Mouse (Mus musculus) left cerebral cortex, adult 9 months (tissue): ENCODE measurements around the gene Chpf2.

ENCODE experiments used
- DNase-seq, 2 experiments: peaks; one replicate each; pipeline ENCODE4 v3.0.0; 2022; ENCODE audit warnings: low spot score in 2 of 2

Gene Chpf2

DNA sequence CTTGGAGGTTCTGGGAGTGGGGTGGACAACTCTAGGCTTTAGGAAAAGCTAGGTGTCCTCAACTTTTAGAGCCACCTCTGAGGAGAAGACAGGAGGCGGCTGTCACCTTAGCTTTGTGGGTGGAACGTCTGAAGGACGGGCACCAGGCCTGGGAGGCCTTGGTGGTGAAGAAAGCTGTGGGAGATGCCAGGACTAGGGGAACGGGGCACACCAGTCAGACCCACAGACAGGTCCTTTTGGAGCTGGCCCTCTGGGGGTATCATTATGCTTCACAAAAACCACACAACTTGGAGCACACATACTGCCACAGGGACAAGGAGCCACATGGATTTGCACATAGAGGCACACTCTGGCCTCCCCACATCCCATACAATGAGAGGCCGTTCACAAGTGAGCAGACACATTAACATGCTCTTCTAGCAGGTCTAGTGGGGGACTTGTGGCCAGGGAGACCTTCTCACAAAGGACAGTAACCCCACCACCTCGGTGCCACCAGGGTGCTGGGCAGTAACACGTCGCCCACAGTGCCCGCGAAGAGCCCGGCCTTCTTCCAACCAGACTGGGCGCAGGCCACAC, 17.6 kb downstream of the Chpf2 start:
- no peak for DNase-seq

DNA sequence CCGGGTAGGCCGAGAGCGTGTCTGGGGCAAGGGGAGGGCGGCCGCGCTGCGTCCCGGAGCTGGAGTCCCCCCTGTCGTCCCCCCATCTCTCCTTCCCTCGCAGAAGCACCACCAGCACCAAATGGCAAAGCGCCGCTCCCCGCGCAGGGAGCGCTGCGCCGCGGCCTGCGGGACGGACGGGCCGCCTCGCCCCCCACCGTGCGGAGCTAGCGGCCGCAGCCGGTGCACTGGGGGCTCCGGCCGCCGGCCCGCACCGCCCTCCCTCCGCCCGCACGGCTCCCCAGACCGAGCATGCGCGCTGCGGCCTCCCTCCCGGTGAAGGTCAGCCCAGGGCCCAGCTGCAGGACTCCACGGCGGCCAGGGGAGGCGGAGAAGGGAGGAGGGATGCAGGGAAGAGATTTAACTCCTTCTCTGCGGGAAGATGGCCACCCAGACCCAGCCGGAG, 18.1 kb downstream of the Chpf2 start:
- DNase-seq = peak in 1 of 2 experiments; percentile 73

DNA sequence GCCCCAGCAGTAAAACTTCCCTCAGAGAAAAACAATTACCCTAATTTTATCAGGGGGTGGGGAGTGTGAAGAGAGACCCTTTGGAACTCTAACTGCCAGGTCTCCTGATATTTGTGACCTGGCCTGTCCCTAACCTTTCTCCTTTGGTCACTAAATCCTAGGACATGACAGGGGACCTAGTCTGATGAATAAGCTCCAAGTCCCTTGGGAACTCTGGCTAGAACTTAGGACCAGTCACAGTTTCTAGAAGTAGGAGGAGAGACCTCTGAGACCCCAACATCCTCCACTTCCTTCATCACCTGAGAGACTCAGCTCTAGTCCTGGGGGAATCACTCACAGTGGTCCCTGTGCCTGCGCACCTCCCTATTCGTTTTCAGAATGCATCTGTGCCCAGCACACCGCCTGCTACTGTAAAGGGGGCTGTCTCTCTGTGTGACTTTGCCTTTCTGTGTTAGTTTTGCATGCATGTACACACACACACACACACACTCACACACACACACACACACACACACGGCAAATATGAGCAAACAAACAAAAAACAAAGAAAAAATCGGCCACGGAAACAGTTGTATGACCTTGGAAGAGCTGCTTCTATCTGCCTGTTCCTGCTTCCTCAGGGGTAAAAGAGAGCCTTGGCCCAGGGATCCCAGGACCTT, 18.9 kb downstream of the Chpf2 start:
- no peak for DNase-seq

DNA sequence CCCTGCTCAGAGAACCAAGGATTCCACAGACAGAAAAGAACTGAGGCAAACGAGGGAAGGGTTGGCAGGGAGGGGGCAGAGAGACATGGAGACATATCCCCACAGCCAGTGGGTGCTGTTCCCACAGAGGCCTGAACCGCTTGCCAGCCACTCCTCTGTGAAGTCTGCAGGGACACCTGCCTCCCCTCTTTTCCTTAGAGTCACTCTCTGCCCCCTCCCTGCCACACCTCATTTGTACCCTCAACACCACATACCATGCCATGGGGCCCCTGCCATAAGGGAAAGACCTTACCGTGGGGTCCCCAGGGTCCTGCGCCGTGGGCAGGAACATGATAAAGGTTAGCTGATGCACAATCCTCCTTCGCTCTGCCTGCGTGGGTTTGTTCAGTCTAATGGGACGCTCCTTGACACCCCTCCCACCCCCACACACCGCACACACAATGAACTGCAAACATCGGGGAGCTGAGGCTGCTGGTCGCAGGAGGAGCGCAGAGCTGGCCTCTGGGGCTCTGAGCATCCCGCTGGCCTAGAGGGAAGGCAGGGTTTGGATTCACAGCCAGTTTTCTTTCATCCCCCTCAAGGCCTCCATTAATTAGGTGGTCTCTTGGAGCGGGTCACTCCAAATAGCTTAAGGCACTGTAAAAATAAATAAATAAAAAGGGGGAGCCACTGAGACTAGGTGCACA, 19.6 kb downstream of the Chpf2 start:
- DNase-seq = no peak

DNA sequence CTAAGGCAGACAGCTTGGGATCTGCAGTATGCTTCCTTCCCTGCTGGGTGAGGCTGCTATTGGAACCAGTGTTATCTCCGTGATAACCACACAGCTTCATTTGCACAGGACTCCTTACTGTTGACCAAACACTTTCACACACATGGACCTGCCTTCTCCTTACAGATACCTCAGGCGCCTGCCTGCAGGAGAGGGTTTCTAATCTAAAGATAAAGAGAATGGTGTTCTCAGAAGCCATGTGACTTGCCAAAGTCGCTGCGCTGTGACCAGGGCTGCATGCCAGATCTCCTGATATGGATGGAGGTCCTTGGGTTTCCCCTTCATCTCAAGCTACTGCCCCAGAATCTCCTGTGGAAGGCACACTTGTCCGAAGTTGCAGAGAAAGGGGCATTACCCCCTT, 22.8 kb downstream of the Chpf2 start:
- no peak for DNase-seq

DNA sequence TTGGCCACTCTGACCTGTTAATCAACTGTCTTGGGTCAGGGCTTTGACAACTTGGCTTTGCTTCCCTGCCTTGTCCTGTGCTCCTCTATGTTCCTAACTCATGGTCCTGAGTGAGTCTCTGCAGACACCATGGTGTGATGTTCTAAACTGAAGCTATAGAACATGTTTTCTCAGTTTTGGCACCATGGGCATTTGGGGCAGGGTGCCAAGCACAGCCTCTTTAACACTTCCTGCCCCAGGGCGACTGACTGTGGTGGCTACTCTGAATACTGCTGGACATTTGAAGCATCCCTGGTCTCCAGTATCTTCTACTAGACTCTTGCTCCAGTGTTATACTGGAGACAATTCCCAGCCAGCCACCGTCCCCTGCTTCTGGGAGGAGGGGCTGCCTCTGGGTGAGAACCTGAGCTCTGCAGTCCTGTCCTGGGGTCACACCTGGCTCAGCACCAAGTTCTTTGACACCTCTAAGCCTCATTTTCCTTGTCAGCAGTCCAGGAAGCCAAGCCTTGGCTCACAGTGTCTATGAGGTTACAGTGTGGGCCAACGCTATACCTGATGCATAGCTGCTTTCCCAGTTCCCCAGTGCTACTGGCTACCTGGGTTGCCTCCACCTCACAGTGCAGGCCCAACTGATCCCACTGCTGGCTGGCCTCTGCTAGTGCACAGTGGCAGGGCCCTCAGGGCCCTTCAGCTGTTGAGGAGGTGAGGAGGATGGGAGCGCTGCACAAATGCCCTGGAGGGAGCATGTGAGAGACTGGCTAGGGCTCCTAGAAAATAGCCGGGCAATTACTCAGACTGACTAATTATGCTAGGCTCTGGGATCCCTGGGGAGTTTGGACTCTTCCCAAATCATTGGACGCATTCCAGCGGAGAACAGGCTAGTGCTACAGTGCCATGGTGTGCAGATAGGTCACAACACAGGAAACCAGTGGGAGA, 25.1 kb downstream of the Chpf2 start:
- peak in 1 of 2 experiments; percentile 72 for DNase-seq

DNA sequence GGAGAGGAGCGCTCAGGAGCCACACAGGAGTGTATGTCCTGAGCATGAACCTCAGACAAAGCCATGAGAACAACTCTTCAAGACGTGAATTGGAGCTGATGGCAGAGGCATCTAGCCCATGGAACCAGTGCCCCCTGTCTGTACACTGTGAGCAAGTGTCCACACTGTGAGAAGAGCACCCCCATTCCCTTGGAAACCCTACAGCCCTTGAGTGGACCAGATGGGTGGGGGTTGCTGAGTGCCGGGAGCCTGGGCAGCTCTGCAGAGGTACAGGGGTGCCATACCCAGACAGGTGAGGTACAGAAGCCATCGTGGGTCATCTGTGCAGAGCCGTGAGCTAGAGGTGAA, 25.7 kb downstream of the Chpf2 start:
- no peak for DNase-seq

DNA sequence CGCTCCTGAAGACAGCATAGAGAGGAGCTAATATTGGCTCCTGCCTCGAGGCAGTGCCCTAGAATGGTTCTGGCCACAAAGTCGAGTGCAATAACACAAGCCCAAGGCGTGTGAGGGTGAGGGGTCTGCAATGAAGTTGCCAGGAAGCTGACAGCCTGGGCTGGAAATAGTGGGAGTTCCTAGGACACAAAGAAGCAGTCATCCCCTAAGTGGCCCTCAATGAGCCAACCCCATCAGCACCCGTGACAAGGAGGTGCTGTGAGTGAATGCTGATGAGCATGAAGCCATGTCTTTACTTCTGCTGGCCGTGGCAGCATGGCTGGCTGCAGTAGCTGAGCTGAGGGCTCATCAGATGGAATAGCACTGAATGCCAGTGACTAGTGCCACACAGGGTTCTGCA, 28.6 kb downstream of the Chpf2 start:
- DNase-seq = no peak

DNA sequence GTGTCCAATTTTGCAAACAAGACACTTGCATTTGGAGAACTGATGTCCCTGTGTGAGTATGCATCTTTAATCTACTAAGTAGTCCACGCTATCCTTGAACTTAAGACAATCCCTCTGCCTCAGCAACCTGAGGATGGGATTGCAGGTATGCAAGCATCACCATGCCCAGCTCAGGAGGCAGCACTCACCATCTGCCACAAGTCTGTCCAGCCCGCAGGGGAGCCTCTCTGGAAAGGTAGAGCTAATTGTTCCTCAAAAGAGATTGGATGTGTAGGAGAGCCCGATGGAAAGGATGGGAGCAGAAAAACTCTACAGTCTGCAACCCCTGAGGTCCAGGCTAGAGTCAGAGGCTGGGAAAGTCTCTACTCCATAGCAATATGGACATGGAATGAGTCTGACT, 32.4 kb downstream of the Chpf2 start:
- no peak for DNase-seq

DNA sequence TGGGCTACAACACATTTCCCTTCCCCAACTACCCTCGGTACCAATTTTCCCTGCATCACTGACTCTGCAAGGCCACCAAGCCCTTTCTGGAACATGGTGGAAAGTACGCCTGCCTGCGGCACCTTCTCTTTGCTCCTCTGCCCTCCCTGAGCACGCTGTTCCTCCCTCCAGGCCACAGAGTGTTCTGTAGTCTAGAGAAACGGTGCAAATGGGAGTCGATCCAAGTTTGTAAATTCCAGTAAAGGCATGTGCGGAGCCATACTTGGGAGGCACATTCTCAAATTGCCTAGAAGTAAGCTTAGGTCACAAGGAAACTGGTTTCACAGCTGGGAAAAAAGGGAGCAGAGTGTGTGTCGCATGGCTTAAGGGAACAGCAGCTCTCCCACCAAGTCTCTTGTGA, 33.6 kb downstream of the Chpf2 start:
- no peak for DNase-seq

DNA sequence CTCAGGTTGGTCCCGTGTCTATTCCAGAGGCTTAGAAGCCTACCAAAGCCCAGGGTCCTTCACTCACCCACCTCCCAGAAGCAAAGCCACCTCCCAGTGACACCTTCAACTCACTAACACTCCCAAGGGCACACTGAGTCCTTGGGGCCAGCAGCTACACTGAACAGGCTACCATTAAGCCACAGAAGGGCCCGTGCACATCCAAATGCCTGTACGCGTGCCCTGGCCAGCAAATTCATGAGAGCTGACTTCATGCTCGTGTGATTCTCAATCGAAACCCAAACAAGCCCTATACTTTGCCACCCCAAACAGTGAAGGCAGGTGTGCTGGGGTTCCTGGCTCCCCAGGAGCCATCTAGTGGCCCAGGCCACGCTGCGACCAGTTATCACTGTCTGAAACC, 34.1 kb downstream of the Chpf2 start:
- no peak for DNase-seq

DNA sequence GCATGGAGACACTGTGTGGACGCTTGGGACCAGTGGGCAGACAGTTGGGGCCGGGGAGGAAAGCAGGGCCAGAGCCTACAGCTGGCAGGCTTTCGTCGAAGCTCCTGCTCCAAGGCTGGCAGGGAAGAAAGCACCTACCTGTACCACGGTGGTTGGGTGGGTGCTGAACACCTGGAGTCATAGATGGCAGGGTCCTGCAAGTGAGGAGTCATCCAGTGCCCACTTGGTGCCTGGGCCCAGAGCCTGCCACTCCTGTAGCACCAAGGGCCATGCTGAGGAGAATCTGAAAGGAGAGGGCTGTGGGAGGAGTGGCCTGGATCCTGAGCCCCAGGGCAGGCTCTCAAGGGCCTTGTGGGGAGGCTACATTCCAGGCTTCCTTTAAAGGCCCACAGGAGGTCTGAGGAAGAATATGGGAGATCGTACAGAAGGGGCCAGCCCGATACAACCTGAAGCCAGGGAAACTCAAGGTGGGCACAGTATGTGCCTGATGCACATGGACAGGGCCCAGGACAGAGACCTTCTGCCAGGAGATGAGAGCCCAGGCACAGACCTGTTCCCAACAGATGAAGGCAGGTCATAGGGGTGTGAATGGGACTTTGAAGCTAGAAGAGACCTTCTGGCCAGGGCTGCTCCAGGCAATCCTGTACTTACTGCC, 36.0 kb downstream of the Chpf2 start:
- no peak for DNase-seq

DNA sequence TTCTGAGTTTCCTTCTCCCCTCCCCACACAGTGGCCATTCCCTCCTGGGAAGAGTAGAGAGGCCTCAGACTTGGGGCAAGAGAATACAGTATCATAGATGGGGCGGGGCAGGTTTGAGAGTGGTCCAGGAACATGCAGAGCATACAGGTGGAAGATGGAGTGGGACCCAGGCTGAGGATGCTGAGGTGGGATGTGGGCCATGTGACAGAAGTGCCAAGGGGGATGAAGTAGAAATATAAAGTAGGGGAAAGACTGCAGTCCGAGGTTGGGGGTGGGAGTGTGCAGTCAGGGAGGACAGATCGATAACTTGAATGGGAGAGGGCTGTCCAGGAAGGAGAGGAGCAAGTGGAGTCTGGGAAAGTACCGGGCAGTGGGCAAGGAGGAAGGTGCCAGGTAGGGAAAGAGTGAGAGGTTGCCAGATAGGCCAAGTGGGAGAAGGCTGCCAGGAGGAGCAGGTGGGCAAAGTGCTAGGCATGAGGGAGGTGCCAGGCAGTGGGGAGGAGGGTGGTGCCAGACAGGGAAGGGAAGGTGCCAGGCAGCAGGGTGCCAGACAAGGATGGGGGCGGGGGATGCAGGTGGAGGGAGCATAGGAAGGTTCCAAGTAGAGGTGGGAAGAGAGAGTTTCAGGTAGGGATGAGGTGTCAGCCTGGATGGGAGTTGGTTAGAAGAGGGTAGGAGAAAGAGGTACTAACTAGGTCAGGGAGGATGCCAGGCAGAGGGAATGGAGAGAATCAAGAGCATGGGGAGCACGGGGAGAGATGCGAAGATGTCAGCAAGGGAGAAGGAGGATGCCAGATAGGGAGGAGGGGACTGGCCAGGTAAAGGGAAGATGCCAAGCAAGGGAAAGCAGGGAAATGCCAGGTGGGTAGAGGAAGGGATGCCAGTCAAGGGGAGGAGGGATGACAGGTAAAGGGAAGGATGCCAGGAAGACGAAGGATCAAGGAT, 36.8 kb downstream of the Chpf2 start:
- DNase-seq = peak in 1 of 2 experiments; percentile 49

DNA sequence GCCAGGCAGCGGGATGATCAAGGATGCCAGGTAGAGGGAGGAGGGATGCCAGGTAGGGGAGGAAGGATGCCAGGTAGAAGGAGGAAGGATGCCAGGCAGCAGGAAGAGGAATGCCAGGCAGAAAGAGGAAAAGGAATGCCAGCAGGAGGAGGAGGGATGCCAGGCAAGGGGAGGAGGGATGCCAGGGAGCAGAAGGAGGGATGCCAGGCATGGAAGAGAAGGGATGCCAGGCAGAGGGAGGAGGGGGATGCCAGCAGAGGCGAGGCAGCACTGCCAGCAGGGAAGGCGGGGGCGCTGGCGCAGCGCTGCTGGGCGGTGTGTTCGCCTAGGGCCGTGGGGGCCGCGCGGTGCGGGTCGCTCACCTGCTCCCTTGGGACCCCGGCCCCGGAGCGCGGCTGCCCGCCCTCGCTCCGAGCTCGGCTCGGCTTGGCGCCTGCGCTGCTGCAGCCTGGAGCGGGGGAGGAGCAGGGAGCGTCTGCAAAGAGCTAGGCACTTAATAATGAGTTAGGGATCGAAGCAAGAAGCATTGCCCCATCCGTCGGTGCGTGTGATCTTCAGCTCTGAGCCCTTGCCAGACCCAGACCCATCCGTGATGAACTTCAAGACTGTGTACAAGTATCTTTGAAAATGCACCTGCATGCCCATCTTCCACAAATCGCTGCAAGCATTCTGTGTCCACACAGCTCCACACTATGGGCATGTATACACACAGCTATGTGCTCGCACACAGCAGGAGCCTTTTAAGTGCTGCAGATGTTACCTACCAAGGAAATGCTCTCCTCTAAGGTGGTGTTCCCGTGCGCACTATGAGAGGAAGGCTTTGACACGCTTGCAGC, 37.7 kb downstream of the Chpf2 start, which contains the start of gene Smarcd3:
Smarcd3 (minus strand) TSS at position 426 of the 836 bp plus-strand sequence.
- DNase-seq = peak in 1 of 2 experiments; percentile 80

DNA sequence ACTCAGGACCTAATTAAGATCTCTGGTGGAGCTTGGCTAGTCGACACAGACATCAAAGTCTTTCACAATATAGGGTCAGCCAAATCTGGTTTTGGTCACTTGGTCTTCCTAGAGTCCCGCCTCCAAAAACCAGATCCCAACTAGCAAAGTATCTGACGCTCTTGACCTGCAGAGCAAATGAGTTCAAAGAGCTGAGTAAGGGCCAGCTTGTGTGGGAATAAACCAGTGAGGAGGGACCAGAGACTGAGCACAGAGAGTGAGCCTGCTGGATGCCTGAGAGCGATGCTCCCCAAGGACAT, 38.2 kb downstream of the Chpf2 start:
- DNase-seq = no peak

DNA sequence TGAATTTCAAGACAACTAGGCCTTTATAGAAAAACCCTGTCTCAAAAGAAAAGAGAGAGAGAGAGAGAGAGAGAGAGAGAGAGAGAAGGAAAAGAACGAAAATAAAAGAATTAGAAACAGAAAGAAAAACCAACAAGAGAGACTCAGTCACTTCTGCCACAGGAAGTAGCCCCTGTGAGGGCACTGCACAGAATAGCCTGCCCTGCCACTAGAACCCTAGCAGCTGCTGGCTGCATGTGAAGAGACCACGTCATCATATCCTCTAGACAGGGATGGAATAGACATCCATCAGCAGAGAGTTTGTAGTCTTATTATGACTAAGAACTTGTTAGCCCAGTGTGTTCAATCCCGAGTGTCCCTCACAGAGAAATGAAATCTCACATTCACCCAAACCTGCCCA, 43.2 kb downstream of the Chpf2 start:
- DNase-seq = no peak

DNA sequence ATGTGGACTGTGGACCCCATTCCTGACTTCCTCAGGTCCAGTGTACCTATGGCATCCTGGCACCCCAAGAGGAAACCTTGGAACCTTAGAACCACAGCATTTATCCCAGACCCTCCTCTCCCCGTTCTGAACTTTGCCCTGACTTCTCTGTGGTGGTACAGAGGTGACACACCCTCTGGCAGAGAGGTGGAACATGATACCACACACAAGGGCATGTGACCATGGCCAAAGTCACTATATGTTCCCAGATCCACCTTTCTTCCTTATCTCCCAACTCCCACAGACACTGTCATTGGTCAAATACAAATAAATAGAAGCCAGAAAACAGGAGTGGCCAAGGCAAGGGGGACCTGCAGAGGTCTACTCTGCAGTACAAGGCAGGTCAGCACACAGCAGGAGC, 48.6 kb downstream of the Chpf2 start:
- DNase-seq = no peak

DNA sequence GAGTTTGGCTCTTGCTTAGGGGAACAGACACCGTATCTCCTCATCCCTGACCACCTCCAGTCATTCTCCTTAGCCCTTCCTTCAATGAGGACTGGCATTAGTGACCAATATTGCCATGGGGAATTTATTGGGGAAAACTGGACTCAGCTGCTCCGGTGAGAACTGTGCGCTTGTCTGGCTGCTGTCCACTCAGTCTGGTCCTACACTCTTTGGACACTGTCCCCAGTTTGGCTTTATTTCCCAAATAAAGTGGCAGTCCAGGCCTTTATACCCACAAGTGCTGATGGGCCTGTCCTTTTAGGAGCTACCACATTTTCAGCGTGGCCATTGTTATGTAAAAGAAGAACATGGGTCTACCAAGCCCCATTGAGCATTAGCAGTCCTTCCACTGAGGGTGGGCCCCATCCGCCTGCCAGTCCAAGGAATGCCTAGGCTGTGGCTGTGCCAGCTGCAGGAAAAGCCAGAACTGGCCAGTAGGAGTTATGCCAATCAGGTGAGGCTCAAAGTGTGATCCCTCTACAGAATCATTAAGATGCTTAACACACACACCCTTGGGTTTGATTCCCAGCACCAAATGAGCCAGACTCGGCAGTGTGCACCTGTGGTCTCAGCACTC, 49.1 kb downstream of the Chpf2 start:
- no peak for DNase-seq

DNA sequence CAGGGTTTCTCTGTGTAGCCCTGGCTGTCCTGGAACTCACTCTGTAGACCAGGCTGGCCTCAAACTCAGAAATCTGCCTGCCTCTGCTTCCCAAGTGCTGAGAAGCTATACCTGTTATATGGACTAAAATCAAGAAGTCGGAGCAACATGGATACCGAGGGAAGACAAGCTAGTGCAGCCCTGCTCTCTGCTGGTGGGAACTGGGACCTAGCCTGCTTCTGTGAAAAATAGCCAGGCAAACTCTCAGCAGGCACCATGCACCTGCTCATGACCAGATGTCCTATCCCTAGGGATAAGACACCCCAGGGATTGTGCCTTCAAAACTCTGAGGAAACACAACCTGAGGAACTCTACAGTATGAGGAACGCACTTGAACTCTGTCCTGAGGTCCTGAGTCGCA, 50.4 kb downstream of the Chpf2 start:
- DNase-seq = no peak
